Mouse (Mus musculus): ENCODE data around the gene Mef2a. TPM values are rescaled to one million over a fixed set of nuclear protein-coding genes. Genes with fewer than 3 reads are reported as not detected.

Gene Mef2a
- polyA plus RNA-seq, 1 experiment from 2014 or later = 38.4 TPM

- Histone ChIP-seq H3K4me2 (no peak overlapping the region), H3K36me3 (peaks cover 8% of the 10 kb centered on the region), H3K4me3 (no peak overlapping the region), H3K9me3 (peaks cover 10% of the 10 kb centered on the region; the same call in 1 of the 2 replicates), H3K9ac (no peak overlapping the region), H3K4me1 (no peaks in the 10 kb centered on the region; the same call in 1 of the 2 replicates), H3K27ac (no peak overlapping the region), H3K27me3 (no peaks in the 10 kb centered on the region)
- 93% methylated on average over 3 of the region's 3 CpGs for WGBS
- no peak for ATAC-seq (ENCODE audit: insufficient number of reproducible peaks, insufficient read depth, low FRiP score, low TSS enrichment, low read depth)
Measured at GRCm38 (mm10) chr7:67360588-67360987, 12.1 kb downstream of the Mef2a start.

GRCm38 (mm10) chr7:67359863-67360262, 12.8 kb downstream of the Mef2a start:
- H3K4me3 ChIP-seq = no peak overlapping the region
- H3K27me3 ChIP-seq = no peaks in the 10 kb centered on the region
- no peak overlapping the region for H3K9ac ChIP-seq
- no peaks in the 10 kb centered on the region; the same call in 1 of the 2 replicates for H3K4me1 ChIP-seq
- ATAC-seq (ENCODE audit: insufficient number of reproducible peaks, insufficient read depth, low FRiP score, low TSS enrichment, low read depth) = no peak
- peaks cover 11% of the 10 kb centered on the region; the same call in 1 of the 2 replicates for H3K9me3 ChIP-seq
- H3K36me3 ChIP-seq = peaks cover 10% of the 10 kb centered on the region
- no peak overlapping the region for H3K27ac ChIP-seq
- no peak overlapping the region for H3K4me2 ChIP-seq

GRCm38 (mm10) chr7:67355870-67356269, 16.8 kb downstream of the Mef2a start:
- Histone ChIP-seq H3K4me2 (no peak overlapping the region), H3K36me3 (peaks cover 10% of the 10 kb centered on the region), H3K4me1 (no peaks in the 10 kb centered on the region; the same call in 1 of the 2 replicates), H3K9ac (no peak overlapping the region), H3K27ac (no peak overlapping the region), H3K4me3 (no peak overlapping the region), H3K9me3 (peaks cover 11% of the 10 kb centered on the region; the same call in 1 of the 2 replicates), H3K27me3 (no peaks in the 10 kb centered on the region)
- 97% methylated on average over 5 of the region's 5 CpGs for WGBS
- ATAC-seq (ENCODE audit: insufficient number of reproducible peaks, insufficient read depth, low FRiP score, low TSS enrichment, low read depth) = no peak

- H3K27ac ChIP-seq = no peak overlapping the region
- H3K4me2 ChIP-seq = no peak overlapping the region
- H3K36me3 ChIP-seq = peaks cover 10% of the 10 kb centered on the region
- H3K4me1 ChIP-seq = no peaks in the 10 kb centered on the region
- 86% methylated on average over 6 of the region's 6 CpGs for WGBS
- H3K4me3 ChIP-seq = no peak overlapping the region
- no peak for ATAC-seq (ENCODE audit: insufficient number of reproducible peaks, insufficient read depth, low FRiP score, low TSS enrichment, low read depth)
- peaks cover 11% of the 10 kb centered on the region; the same call in 1 of the 2 replicates for H3K9me3 ChIP-seq
- no peak overlapping the region for H3K9ac ChIP-seq
- no peaks in the 10 kb centered on the region for H3K27me3 ChIP-seq
Measured at GRCm38 (mm10) chr7:67353667-67354066, 19.0 kb downstream of the Mef2a start.

GRCm38 (mm10) chr7:67352989-67353388, 19.7 kb downstream of the Mef2a start:
- Histone ChIP-seq H3K27me3 (no peaks in the 10 kb centered on the region), H3K4me2 (no peak overlapping the region), H3K9ac (no peak overlapping the region), H3K4me1 (no peaks in the 10 kb centered on the region), H3K27ac (no peak overlapping the region), H3K36me3 (peaks cover 10% of the 10 kb centered on the region), H3K4me3 (no peak overlapping the region), H3K9me3 (peaks cover 11% of the 10 kb centered on the region; the same call in 1 of the 2 replicates)
- no peak for ATAC-seq (ENCODE audit: insufficient number of reproducible peaks, insufficient read depth, low FRiP score, low TSS enrichment, low read depth)
- WGBS = 85% methylated on average over 4 of the region's 4 CpGs

GRCm38 (mm10) chr7:67344443-67344842, 28.2 kb downstream of the Mef2a start:
- Histone ChIP-seq H3K27me3 (no peaks in the 10 kb centered on the region), H3K4me2 (no peak overlapping the region), H3K36me3 (peaks cover 3% of the 10 kb centered on the region), H3K9me3 (no peaks in the 10 kb centered on the region), H3K27ac (no peak overlapping the region), H3K4me1 (no peaks in the 10 kb centered on the region), H3K9ac (no peak overlapping the region), H3K4me3 (no peak overlapping the region)
- ATAC-seq (ENCODE audit: insufficient number of reproducible peaks, insufficient read depth, low FRiP score, low TSS enrichment, low read depth) = no peak
- 85% methylated on average over 1 of the region's 1 CpGs for WGBS

- no peaks in the 10 kb centered on the region for H3K4me1 ChIP-seq
- H3K36me3 ChIP-seq = peaks cover 8% of the 10 kb centered on the region
- H3K9ac ChIP-seq = no peak overlapping the region
- no peak overlapping the region for H3K4me2 ChIP-seq
- no peak for ATAC-seq (ENCODE audit: insufficient number of reproducible peaks, insufficient read depth, low FRiP score, low TSS enrichment, low read depth)
- H3K27me3 ChIP-seq = no peaks in the 10 kb centered on the region
- no peak overlapping the region for H3K27ac ChIP-seq
- no peak overlapping the region for H3K4me3 ChIP-seq
- peaks cover 3% of the 10 kb centered on the region; the same call in 1 of the 2 replicates for H3K9me3 ChIP-seq
- WGBS = 82% methylated on average over 7 of the region's 7 CpGs
Measured at GRCm38 (mm10) chr7:67342067-67342625, 30.5 kb downstream of the Mef2a start.

GRCm38 (mm10) chr7:67320359-67320758, 52.3 kb downstream of the Mef2a start:
- no peak overlapping the region for H3K27ac ChIP-seq
- H3K9me3 ChIP-seq = no peaks in the 10 kb centered on the region
- no peak for ATAC-seq (ENCODE audit: insufficient number of reproducible peaks, insufficient read depth, low FRiP score, low TSS enrichment, low read depth)
- no peaks in the 10 kb centered on the region for H3K36me3 ChIP-seq
- H3K4me2 ChIP-seq = no peak overlapping the region
- no peak overlapping the region for H3K9ac ChIP-seq
- H3K27me3 ChIP-seq = no peaks in the 10 kb centered on the region
- 31% methylated on average over 1 of the region's 1 CpGs for WGBS
- no peaks in the 10 kb centered on the region for H3K4me1 ChIP-seq
- H3K4me3 ChIP-seq = no peak overlapping the region

GRCm38 (mm10) chr7:67318697-67319096, 54.0 kb downstream of the Mef2a start:
- Histone ChIP-seq H3K27ac (no peak overlapping the region), H3K4me2 (no peak overlapping the region), H3K4me1 (no peaks in the 10 kb centered on the region), H3K4me3 (no peak overlapping the region), H3K27me3 (no peaks in the 10 kb centered on the region), H3K36me3 (peaks cover 4% of the 10 kb centered on the region), H3K9ac (no peak overlapping the region), H3K9me3 (no peaks in the 10 kb centered on the region)
- ATAC-seq (ENCODE audit: insufficient number of reproducible peaks, insufficient read depth, low FRiP score, low TSS enrichment, low read depth) = no peak

- Histone ChIP-seq H3K4me2 (no peak overlapping the region), H3K27me3 (no peaks in the 10 kb centered on the region), H3K9me3 (no peaks in the 10 kb centered on the region), H3K27ac (no peak overlapping the region), H3K4me1 (no peaks in the 10 kb centered on the region), H3K36me3 (peaks cover 14% of the 10 kb centered on the region), H3K4me3 (no peak overlapping the region), H3K9ac (no peak overlapping the region)
- WGBS = 88% methylated on average over 3 of the region's 3 CpGs
- ATAC-seq (ENCODE audit: insufficient number of reproducible peaks, insufficient read depth, low FRiP score, low TSS enrichment, low read depth) = no peak
Measured at GRCm38 (mm10) chr7:67313200-67313599, 59.5 kb downstream of the Mef2a start.

GRCm38 (mm10) chr7:67310151-67310550, 62.5 kb downstream of the Mef2a start:
- H3K9ac ChIP-seq = no peak overlapping the region
- no peak for ATAC-seq (ENCODE audit: insufficient number of reproducible peaks, insufficient read depth, low FRiP score, low TSS enrichment, low read depth)
- WGBS = 89% methylated on average over 2 of the region's 2 CpGs
- H3K4me2 ChIP-seq = no peak overlapping the region
- no peaks in the 10 kb centered on the region for H3K27me3 ChIP-seq
- no peaks in the 10 kb centered on the region for H3K4me1 ChIP-seq
- no peaks in the 10 kb centered on the region for H3K9me3 ChIP-seq
- H3K4me3 ChIP-seq = no peak overlapping the region
- H3K27ac ChIP-seq = no peak overlapping the region
- peaks cover 14% of the 10 kb centered on the region for H3K36me3 ChIP-seq

- H3K4me1 ChIP-seq = no peaks in the 10 kb centered on the region
- 92% methylated on average over 2 of the region's 2 CpGs for WGBS
- H3K4me2 ChIP-seq = no peak overlapping the region
- no peaks in the 10 kb centered on the region for H3K9me3 ChIP-seq
- ATAC-seq (ENCODE audit: insufficient number of reproducible peaks, insufficient read depth, low FRiP score, low TSS enrichment, low read depth) = no peak
- peaks cover 13% of the 10 kb centered on the region for H3K36me3 ChIP-seq
- no peaks in the 10 kb centered on the region for H3K27me3 ChIP-seq
- H3K9ac ChIP-seq = no peak overlapping the region
- no peak overlapping the region for H3K27ac ChIP-seq
- H3K4me3 ChIP-seq = no peak overlapping the region
Measured at GRCm38 (mm10) chr7:67308102-67308501, 64.6 kb downstream of the Mef2a start.
